ENCODE assay signal across 31 mouse cellular contexts in genomic region chr11:82233991-82234390, GRCm38 (mm10).
A peak's percentile ranks its signal among the peaks of the same experiment; 100 is the strongest.
DNase-seq lines count a peak whose midpoint lies in the region; ATAC-seq lines count a peak whose summit lies in the region.
"Had no signal": no experiment of that assay in that cellular context is flagged by ENCODE, and none has a peak within 500 bp of the region (broad histone marks: within the 10 kb centered on the region; RNA-seq: fewer than 3 reads in every experiment).

No protein-coding gene starts in this region.

- DNase-seq in cerebellum, postnatal 14 days, result peak; percentile 43 to 63
- no peak for DNase-seq in cerebellum, adult 8-10 months
- no peak for DNase-seq in heart, adult 8-10 months (ENCODE audit: low spot score)
- DNase-seq in left cerebral cortex, postnatal 4 days, result peak; percentile 63
- DNase-seq in left cerebral cortex, adult 11 months (ENCODE audit: low spot score), result no peak
- peak; percentile 49 for DNase-seq in testis, postnatal 14 days (ENCODE audit: low spot score)
- no peak for DNase-seq in testis, postnatal 10 days (ENCODE audit: low spot score)
- DNase-seq: adrenal gland, adult 8-10 months; cerebellum, adult 2 months; gastrocnemius, postnatal 10 days; kidney, adult 11 months; kidney, postnatal 14 days; layer of hippocampus, postnatal 36 days; liver; lung, adult 2 months; lung, postnatal 10 days; right cerebral cortex, postnatal 14 days; thymus, adult 18-20 months; thymus, postnatal 25 days had no signal

- no peak overlapping the region for H3K4me3 ChIP-seq in heart, embryonic 12.5 days
- H3K4me3 ChIP-seq: embryonic facial prominence, embryonic 15.5 days; heart, embryonic 15.5 days; hindbrain, embryonic 12.5 days; midbrain, embryonic 15.5 days; myocyte; neural tube, embryonic 12.5 days; stomach, embryonic 15.5 days had no signal

- no peak overlapping the region for H3K4me2 ChIP-seq in heart, embryonic 12.5 days
- H3K4me2 ChIP-seq: embryonic facial prominence, embryonic 15.5 days; heart, embryonic 15.5 days; hindbrain, embryonic 12.5 days; midbrain, embryonic 15.5 days; neural tube, embryonic 12.5 days; stomach, embryonic 15.5 days had no signal

- no peak overlapping the region for H3K27ac ChIP-seq in heart, embryonic 12.5 days (ENCODE audit: poor library complexity, severe bottlenecking)
- H3K27ac ChIP-seq: embryonic facial prominence, embryonic 15.5 days; heart, embryonic 15.5 days; hindbrain, embryonic 12.5 days; liver, embryonic 14.5 days; macrophage; midbrain, embryonic 15.5 days; neural tube, embryonic 12.5 days; stomach, embryonic 15.5 days had no signal

- H3K4me1 ChIP-seq in heart, embryonic 12.5 days (replicated peaks), result no peaks in the 10 kb centered on the region
- H3K4me1 ChIP-seq: embryonic facial prominence, embryonic 15.5 days; heart, embryonic 15.5 days; stomach, embryonic 15.5 days had no signal

- no peaks in the 10 kb centered on the region for H3K36me3 ChIP-seq in heart, embryonic 12.5 days
- H3K36me3 ChIP-seq: embryonic facial prominence, embryonic 15.5 days; G1E; heart, embryonic 15.5 days; hindbrain, embryonic 12.5 days; midbrain, embryonic 15.5 days; neural tube, embryonic 12.5 days; stomach, embryonic 15.5 days had no signal

- 0 out of 2 replicates have a peak overlapping the region, but pooled peaks have one; percentile 11 for H3K9ac ChIP-seq in heart, embryonic 12.5 days
- H3K9ac ChIP-seq: embryonic facial prominence, embryonic 15.5 days; heart, embryonic 15.5 days; hindbrain, embryonic 12.5 days; liver, embryonic 14.5 days; midbrain, embryonic 15.5 days; neural tube, embryonic 12.5 days; stomach, embryonic 15.5 days had no signal

- intact Hi-C loops in left cerebral cortex, postnatal 4 days (cut with DNase I), result loop anchor here (10.0 kb wide), 1 partner anchor 531 kb away; the partner anchor contains the start of genes Cct6b and Zfp830

- H3K9me3 ChIP-seq in heart, embryonic 12.5 days (replicated peaks), result no peaks in the 10 kb centered on the region
- H3K9me3 ChIP-seq: embryonic facial prominence, embryonic 15.5 days; heart, embryonic 15.5 days; hindbrain, embryonic 12.5 days; midbrain, embryonic 15.5 days; neural tube, embryonic 12.5 days; stomach, embryonic 15.5 days had no signal

- ATAC-seq in heart, embryonic 12.5 days (ENCODE audit: insufficient number of reproducible peaks, low FRiP score), result no peak
- ATAC-seq: inflammation-experienced regulatory T-cells, adult 6 months; midbrain, embryonic 15.5 days had no signal

- 39% methylated on average over 6 of the region's 6 CpGs for WGBS in heart, embryonic 12.5 days

- peaks cover 52% of the 10 kb centered on the region for H3K27me3 ChIP-seq in heart, embryonic 12.5 days (replicated peaks)
- H3K27me3 ChIP-seq: hindbrain, embryonic 12.5 days; midbrain, embryonic 15.5 days; neural tube, embryonic 12.5 days; stomach, embryonic 15.5 days had no signal

Comparison
In these comparisons a context has a peak if more than half of its experiments do, and no peak if none do; other contexts are left out.
1. DNase-seq: peak in cerebellum, postnatal 14 days (2 of 2), left cerebral cortex, postnatal 4 days (single experiment) and testis, postnatal 14 days (single experiment); none in cerebellum, adult 8-10 months (single experiment), heart, adult 8-10 months (single experiment), left cerebral cortex, adult 11 months (single experiment) and testis, postnatal 10 days (single experiment).